Mouse (Mus musculus) adrenal gland, postnatal 14 days (tissue): ENCODE data around the gene Cartpt. TPM values are rescaled to one million over a fixed set of nuclear protein-coding genes. Genes with fewer than 3 reads are reported as not detected.
"Not testable (repeated sequence)": the region's sequence is repeated elsewhere in the genome, so short reads cannot be mapped to it uniquely, and the experiment has no call there.

ENCODE experiments used
- DNase-seq: peaks from one replicate; pipeline ENCODE4 v3.0.0; 2021; ENCODE audit warnings: mixed read lengths
- total RNA-seq: library from RNA; stranded (reverse); gene quantifications from 2 replicates; pipeline ENCODE4 v1.2.3, GENCODE M21; 2021

Gene Cartpt
- total RNA-seq, 1 experiment from 2014 or later: 5.9 TPM

DNA sequence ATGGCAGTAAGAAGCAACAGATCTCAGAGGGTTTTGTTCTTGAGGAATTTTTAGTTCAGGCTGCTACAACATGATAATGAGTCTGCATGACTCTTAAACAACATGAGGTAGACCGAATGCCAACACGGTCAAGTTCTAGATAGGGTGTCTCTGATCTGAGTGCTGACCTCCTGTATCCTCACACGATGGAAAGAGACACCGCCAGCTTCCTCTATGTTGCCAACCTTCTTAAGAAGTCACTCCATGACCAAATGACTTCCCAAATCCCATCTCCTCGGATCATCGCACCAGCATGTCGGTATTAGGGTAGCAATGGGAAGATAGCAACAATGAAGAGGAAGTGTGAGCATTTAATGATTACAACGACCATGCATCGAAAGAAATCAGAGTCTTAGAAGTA is 43.6 kb downstream of the Cartpt start:
- DNase-seq: no peak

DNA sequence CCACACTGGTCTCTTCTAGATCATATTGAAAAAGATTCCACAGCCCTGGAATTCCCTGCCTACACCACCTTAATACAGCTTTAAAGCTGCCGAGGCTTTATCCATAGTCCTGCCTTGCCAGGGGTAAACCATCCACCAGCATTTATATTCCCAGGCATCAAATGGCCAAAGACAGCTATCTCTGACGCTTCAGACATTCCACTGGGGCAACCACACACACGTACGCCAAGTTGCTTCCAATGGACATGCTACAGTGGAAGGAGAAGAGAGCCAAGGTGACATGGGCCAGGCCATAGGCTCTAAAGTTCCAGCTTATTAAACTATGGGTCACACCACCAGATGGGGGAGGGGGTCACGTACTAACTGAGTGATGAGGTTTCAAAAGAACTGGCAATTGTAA is 45.7 kb downstream of the Cartpt start:
- DNase-seq: no peak

DNA sequence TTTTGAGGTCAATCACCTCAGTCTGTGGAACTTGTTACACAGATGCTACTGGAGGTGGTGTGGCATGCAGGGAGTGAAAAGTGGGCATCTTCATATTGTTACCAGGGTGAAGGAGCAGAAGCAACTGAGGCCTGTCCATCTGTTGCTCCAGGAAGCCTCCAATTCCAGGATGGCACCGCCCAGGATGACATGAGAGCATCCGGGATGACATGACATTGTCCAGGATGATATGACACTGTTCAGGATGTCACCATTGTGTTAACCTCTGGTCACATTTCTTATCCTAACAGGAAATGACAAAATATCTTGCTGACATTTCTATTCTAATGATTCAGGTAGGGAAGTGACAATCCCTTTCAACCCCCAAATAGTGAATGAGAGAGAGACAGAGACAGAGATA is 47.8 kb downstream of the Cartpt start:
- no peak for DNase-seq

DNA sequence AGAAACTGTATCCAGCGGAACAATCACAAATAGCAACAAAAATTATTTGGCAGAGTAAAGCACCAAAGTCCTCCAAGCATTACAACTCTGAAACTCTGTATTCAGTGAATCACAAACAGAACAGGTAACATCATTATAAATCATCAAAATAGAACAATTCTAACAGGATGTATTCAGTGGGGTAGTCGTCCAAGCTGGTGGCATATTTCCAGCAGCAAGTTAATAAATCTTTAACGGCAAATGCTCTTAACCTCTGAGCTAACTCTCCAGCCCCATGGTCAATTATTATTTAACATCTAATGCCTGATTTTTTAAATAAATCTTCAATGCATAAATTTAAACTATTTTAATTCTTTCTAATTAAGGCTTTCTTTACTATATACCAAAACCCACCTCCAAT is 48.5 kb downstream of the Cartpt start:
- DNase-seq: not testable (repeated sequence)

DNA sequence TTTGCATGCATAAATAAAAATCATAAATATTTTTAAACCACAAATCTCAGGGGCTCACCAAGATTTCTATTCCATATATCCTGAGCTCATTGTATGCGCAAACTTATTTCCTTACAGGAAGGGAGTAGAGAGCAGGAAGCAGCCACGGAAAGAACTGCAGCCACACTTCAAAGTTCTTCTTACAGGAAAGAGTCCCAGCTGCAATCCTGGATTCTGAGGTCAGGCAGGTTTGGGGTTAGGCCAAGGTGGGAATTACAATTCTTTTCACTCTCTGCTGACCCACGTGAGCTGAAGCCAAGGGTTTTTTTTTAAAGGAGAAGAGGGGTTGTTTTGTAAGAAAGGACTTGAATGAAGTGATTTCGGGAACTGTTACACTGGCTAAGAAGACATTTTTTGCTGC is 49.9 kb downstream of the Cartpt start:
- DNase-seq: no peak

DNA sequence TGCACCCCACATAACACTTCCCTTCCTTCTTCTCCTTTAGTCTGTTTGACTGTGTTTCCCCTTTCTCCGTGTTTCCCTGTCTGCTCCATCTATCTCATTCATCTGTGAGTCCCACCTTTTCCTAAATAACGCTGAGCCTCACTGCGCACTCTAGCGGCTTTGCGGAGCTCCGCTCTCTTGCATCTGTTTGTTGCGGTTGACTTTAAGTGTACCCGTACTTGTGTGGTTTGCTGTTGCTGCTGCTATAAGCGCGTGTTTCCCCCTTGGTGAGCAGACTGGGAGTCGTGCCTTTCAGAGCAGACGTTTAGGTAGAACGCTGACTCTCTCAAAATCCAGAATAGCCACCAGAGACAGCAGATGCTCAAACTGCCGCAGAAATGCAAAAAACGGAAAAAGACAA is 51.3 kb downstream of the Cartpt start:
- no peak for DNase-seq

Other genes with a start within 250 kb of the Cartpt start
- gene Mccc2, start 114.5 kb upstream of the Cartpt start, total RNA-seq: 76.8 and 82.5 TPM in 2 replicates
- 34.4 and 36.5 TPM in 2 replicates for gene Bdp1, start 203.0 kb upstream of the Cartpt start, total RNA-seq
- gene Serf1, start 206.9 kb upstream of the Cartpt start, total RNA-seq: 25.4 and 27.0 TPM in 2 replicates
- gene Smn1, start 223.8 kb upstream of the Cartpt start, total RNA-seq: 28.2 and 37.0 TPM in 2 replicates